Mouse (Mus musculus): ENCODE data around the gene Rbm45.

DNA sequence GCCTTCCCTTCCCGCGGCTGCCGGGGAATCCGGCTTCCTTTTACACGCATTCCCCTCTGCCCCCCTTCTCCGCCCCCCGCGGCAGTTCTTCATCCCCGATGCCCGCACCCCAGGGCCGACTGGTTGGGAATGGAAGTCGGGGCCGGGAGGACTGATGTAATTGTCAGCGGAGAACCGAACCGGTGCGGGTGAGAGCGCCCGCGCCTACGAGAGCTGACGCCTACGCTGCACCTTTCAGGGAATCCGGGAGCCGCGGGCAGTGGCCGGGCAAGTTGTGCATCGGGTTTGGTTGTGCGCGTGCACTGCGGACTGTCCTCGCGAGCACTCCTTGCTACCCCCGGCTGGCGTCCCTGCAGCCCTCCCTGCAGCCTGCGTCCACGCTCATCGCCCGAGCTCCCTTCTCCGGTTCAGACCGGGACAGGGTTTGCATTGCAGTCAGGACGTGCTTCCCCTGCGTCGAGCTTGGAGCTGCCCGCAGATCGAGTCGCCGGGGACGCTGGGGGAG, 37.2 kb downstream of the Rbm45 start:
- no peak for TF ChIP-seq CTCF (IDR thresholded peaks at IDR 0.05; ENCODE audit: low read depth)
- TF ChIP-seq EP300 (IDR thresholded peaks at IDR 0.05; ENCODE audit: low read depth) = no peak
